Mouse (Mus musculus) heart, embryonic 11.5 days (tissue): Measurements from ENCODE around the gene Nwd1. TPM values are rescaled to one million over a fixed set of nuclear protein-coding genes. Genes with fewer than 3 reads are reported as not detected.
"Not testable (repeated sequence)": the region's sequence is repeated elsewhere in the genome, so short reads cannot be mapped to it uniquely, and the experiment has no call there.

Experiments used
- ATAC-seq: fragments of 200-750 bp; cut with Nextera tagmentation; replicated peaks from 2 replicates; pipeline ENCODE4 v1.8.0; 2017; ENCODE audit warnings: moderate library complexity; ENCODE audit not compliant: insufficient number of reproducible peaks, low FRiP score, low TSS enrichment
- H3K27ac ChIP-seq: fragments of 300-500 bp; sonication (generic); 2 replicates; pipeline ENCODE4 v1.5.1; 2014; ENCODE audit warnings: mild to moderate bottlenecking, low read depth, low read length
- H3K27me3 ChIP-seq: fragments of 300-500 bp; sonication (generic); 2 replicates; pipeline ENCODE4 v1.6.1; 2014; ENCODE audit warnings: mild to moderate bottlenecking, low read length, mixed read lengths; ENCODE audit not compliant: control insufficient read depth, insufficient read depth
- H3K36me3 ChIP-seq: fragments of 300-500 bp; sonication (generic); 2 replicates; pipeline ENCODE4 v1.6.1; 2014; ENCODE audit warnings: mild to moderate bottlenecking, low read length, moderate library complexity, mixed read lengths; ENCODE audit not compliant: control insufficient read depth, insufficient read depth
- H3K4me1 ChIP-seq: fragments of 300-500 bp; sonication (generic); 2 replicates; pipeline ENCODE4 v1.6.1; 2014; ENCODE audit warnings: low read length; ENCODE audit not compliant: control insufficient read depth, insufficient read depth
- H3K4me2 ChIP-seq: fragments of 300-500 bp; sonication (generic); 2 replicates; pipeline ENCODE4 v1.6.1; 2014; ENCODE audit warnings: mild to moderate bottlenecking, moderate library complexity
- H3K4me3 ChIP-seq: fragments of 300-500 bp; sonication (generic); 2 replicates; pipeline ENCODE4 v1.5.1; 2014; ENCODE audit warnings: low read depth, low read length
- H3K9ac ChIP-seq: fragments of 300-500 bp; sonication (generic); 2 replicates; pipeline ENCODE4 v1.6.1; 2014; ENCODE audit warnings: mild to moderate bottlenecking, low read depth, low read length, moderate library complexity
- H3K9me3 ChIP-seq: fragments of 300-500 bp; sonication (generic); replicated peaks from 2 replicates; pipeline ENCODE4 v1.6.1; 2016; ENCODE audit warnings: low read length; ENCODE audit not compliant: control insufficient read depth
- WGBS: fragments of 180-500 bp; shearing (Covaris S2); extraction: QIAGEN DNeasy Blood & Tissue Kit; methylation state at CpG from one replicate; pipeline ENCODE4 v1.1.7; 2014; ENCODE audit not compliant: insufficient replicate concordance; 5-methylcytosine and 5-hydroxymethylcytosine counted together
- polyA plus RNA-seq: library from polyadenylated mRNA; unstranded; fragments of >200 nt; fragmentation: Nextera tagmentation; extraction: Ambion mirVana; gene quantifications from 2 replicates; pipeline ENCODE4 v1.2.1, GENCODE M21; 2014

Nwd1 gene
- polyA plus RNA-seq, 1 experiment from 2014 or later: 0.07 TPM

DNA sequence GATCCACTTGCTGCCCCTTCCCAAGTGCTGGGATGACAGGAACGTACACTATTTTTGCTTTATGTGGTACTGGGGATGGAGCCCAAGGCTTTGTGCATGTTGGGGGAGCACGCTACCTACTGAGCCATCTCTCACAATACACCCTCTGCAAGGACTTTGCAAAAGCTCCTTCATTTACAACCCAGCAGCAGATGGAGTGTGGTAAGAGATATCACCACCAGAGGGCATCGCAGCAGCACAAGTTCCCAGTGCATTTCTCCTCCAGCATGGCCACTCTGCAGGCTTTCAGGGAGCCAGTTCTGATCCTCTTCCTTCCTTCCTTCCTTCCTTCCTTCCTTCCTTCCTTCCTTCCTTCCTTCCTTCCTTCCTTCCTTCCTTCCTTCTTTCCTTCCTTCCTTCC lies 33.6 kb downstream of the Nwd1 start:
- Histone ChIP-seq H3K27ac (no peak overlapping the region), H3K27me3 (no peaks in the 10 kb centered on the region), H3K36me3 (no peaks in the 10 kb centered on the region), H3K9me3 (no peaks in the 10 kb centered on the region), H3K4me1 (no peaks in the 10 kb centered on the region), H3K9ac (no peak overlapping the region), H3K4me3 (no peak overlapping the region), H3K4me2 (no peak overlapping the region)
- no peak for ATAC-seq
- 13% methylated on average over 3 of the region's 3 CpGs for WGBS

DNA sequence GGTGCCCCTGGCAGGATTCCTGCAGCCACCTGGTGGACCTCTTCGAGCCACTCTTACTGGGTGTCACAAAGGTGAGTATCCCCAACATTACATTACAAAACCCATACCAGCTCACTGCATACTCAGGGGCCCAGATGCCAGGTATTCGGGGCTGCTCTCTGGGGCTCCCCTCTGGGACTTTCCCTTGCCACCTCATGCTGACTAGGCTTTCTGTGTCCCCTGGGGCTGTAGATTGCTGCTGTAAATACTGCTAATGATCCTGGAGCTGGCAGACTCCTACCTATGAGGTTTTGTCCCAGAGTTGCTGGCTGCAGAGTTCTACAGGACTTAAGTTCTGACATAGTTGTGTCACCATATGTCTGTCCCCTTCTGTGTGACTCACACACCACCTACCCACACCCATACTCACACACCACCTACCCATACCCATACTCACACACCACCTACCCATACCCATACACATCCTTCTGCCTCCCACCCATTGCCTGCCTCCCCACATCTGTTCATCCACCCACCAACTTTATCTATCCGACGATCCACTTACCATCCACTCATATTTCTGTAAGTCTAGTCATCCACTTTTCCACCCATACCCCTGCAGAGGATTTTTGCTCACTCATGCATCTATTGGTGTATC lies 35.7 kb downstream of the Nwd1 start:
- no peak for ATAC-seq
- no peaks in the 10 kb centered on the region for H3K4me1 ChIP-seq
- H3K9me3 ChIP-seq: no peaks in the 10 kb centered on the region
- 73% methylated on average over 4 of the region's 4 CpGs for WGBS
- no peak overlapping the region for H3K4me3 ChIP-seq
- H3K27ac ChIP-seq: no peak overlapping the region
- no peak overlapping the region for H3K4me2 ChIP-seq
- H3K9ac ChIP-seq: no peak overlapping the region
- H3K36me3 ChIP-seq: no peaks in the 10 kb centered on the region
- H3K27me3 ChIP-seq: no peaks in the 10 kb centered on the region

DNA sequence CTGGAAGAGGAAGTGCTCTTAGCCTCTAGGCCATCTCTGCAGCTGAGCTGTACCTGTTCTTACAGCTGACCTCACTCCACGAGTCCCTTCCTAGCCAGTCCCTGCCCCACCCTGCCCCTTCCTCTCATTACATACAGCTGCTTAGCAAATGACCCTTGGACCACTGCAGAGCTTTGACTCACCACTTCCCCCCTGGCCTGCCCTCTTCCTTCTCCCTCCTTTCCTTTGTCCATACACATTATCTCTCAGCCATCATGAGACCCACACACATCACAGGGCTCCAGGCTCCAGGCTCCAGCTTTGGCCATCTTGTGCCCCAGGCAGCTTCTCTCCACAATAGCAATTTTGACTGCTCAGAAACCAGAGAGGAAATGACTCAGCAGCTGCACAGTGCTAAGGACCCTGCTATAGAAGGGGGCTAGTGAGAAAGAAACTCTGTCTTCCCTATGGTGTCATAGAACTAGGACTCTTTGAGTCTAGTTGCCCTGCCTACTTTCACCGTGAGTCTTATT lies 36.6 kb downstream of the Nwd1 start:
- ATAC-seq: no peak
- no peak overlapping the region for H3K9ac ChIP-seq
- no peaks in the 10 kb centered on the region for H3K9me3 ChIP-seq
- H3K4me2 ChIP-seq: no peak overlapping the region
- 38% methylated on average over 2 of the region's 2 CpGs for WGBS
- H3K27me3 ChIP-seq: no peaks in the 10 kb centered on the region
- H3K4me1 ChIP-seq: no peaks in the 10 kb centered on the region
- no peaks in the 10 kb centered on the region for H3K36me3 ChIP-seq
- H3K27ac ChIP-seq: no peak overlapping the region
- no peak overlapping the region for H3K4me3 ChIP-seq

DNA sequence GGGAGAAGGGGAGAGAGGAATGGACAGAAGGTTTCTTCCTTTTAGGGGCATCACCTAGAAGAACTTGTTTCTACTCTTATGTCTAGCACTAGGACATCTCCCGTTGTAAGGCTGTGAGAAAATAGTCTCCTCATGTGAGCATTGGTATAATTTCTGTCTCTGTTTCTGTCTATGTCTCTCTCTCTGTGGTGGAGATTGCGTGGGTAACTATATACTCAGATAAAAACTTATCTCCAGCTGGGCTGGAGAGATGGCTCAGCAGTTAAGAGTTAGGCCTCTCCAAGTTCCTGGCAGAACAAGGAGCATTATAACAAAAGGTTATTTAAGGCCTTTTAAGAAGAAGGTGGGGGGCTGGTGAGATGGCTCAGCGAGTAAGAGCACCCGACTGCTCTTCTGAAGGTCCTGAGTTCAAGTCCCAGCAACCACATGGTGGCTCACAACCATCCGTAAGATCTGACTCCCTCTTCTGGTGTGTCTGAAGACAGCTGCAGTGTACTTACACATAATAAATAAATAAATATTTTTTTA lies 37.1 kb downstream of the Nwd1 start:
- H3K27me3 ChIP-seq, H3K4me1 ChIP-seq, H3K36me3 ChIP-seq, ATAC-seq, H3K4me2 ChIP-seq, H3K9ac ChIP-seq, H3K9me3 ChIP-seq, H3K4me3 ChIP-seq, H3K27ac ChIP-seq: not testable (repeated sequence)
- WGBS: 83% methylated on average over 5 of the region's 5 CpGs

DNA sequence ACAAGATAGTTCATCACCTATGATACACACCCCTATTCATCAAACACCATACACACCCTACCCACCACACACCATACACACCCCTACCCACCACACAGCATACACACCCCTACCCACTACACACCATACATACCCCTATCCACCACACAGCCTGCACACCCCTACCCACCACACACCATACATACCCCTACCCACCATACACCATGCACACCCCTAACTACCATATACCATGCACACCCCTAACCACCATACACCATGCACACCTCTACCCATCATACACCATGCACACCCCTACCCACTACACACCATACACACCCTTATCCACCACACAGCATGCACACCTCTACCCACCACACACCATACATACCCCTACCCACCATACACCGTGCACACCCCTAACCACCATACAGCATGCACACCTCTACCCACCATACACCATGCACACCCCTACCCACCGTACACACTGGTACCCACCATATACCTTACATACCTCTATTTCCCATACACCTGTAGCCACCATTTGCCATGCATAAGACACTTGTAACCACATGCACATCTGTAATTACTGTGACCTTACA lies 51.9 kb downstream of the Nwd1 start:
- no peaks in the 10 kb centered on the region for H3K4me1 ChIP-seq
- H3K9me3 ChIP-seq: no peaks in the 10 kb centered on the region
- no peak overlapping the region for H3K4me2 ChIP-seq
- no peaks in the 10 kb centered on the region for H3K36me3 ChIP-seq
- 90% methylated on average over 2 of the region's 2 CpGs for WGBS
- H3K27me3 ChIP-seq: no peaks in the 10 kb centered on the region
- H3K4me3 ChIP-seq: no peak overlapping the region
- no peak overlapping the region for H3K9ac ChIP-seq
- no peak overlapping the region for H3K27ac ChIP-seq
- no peak for ATAC-seq

DNA sequence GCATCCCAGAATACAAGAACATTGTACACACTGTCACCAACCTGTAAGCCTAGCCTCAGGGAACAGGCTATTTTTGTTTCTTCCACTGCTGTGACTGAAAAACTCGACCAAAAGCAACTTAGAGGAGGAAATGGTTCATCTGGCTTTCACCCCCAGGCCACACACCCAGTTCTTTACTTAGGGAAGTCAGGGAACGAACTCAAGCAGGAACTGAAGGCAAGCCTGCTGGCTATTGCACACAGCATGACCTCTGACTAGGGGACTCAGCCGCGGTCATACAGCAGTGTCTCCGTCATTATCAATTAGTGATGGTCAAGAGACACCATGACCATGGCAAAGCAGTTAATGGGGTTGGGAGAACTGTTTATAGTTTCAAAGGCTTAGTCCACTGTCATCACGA lies 66.1 kb downstream of the Nwd1 start:
- WGBS: 59% methylated on average over 6 of the region's 6 CpGs
- no peak for ATAC-seq
- H3K36me3 ChIP-seq: no peaks in the 10 kb centered on the region

DNA sequence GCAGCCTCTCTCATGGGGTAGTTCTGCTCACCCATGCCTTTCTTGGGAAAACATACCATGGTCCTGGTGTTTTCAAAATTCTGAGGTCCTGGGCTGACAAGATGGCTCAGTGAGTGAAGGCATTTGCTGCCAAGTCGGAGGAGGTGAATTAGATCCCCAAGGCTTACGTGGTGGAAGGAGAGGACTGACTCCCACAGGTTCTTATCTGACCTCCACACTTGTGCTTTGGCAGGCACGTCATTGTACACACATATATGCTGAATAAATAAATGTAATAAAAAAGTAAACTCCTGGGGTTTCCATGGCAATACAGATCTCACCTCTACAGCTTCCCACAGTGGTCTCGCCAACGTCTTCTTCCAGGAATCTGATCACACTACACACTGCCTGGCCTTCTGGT lies 70.1 kb downstream of the Nwd1 start:
- Histone ChIP-seq H3K27me3 (no peaks in the 10 kb centered on the region), H3K4me1 (no peaks in the 10 kb centered on the region), H3K4me3 (no peak overlapping the region), H3K9me3 (no peaks in the 10 kb centered on the region), H3K9ac (no peak overlapping the region), H3K4me2 (no peak overlapping the region), H3K36me3 (no peaks in the 10 kb centered on the region), H3K27ac (no peak overlapping the region)
- ATAC-seq: no peak
- 71% methylated on average over 5 of the region's 5 CpGs for WGBS

More for the DNA sequence above, 66.1 kb downstream of the Nwd1 start:
- Histone ChIP-seq H3K4me1 (no peaks in the 10 kb centered on the region), H3K4me2 (no peak overlapping the region), H3K9ac (no peak overlapping the region), H3K27ac (no peak overlapping the region), H3K27me3 (no peaks in the 10 kb centered on the region), H3K4me3 (no peak overlapping the region), H3K9me3 (no peaks in the 10 kb centered on the region)

DNA sequence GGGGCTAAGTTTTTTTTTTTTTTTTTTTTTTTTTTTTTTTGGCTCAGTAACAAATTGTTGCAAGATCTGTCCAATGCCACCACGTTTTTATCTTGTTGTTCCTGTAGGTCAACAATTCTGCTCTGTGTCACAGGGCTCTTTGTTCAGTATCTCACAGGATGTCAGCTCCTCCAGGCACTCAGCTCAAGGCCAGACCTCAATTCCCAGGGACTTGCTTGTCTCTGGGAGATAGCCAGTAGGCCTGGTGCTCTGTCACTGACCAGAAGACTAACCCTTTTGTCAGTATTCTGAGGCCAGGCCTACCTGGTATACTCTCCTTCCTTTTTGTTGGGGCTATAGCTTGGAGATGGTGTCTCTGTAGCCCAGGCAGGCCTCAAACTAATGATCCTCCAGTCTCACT lies 74.0 kb downstream of the Nwd1 start:
- Histone ChIP-seq H3K9ac (no peak overlapping the region), H3K27me3 (no peaks in the 10 kb centered on the region), H3K4me3 (no peak overlapping the region), H3K4me2 (no peak overlapping the region), H3K36me3 (peaks cover 1% of the 10 kb centered on the region; the same call in 1 of the 2 replicates), H3K4me1 (peaks cover 5% of the 10 kb centered on the region; the same call in 1 of the 2 replicates), H3K9me3 (no peaks in the 10 kb centered on the region), H3K27ac (no peak overlapping the region)
- no peak for ATAC-seq
- 23% methylated on average over 1 of the region's 1 CpGs for WGBS
